Mouse (Mus musculus) layer of hippocampus, postnatal 14 days (tissue): ENCODE measurements at regions not wholly inside any gene's neighbourhood (a gene's known extent, or its start where the extent isn't known, plus 50 kb on each side); places are given as distances from the start of the nearest gene placed in this dataset.

Experiments
- DNase-seq, 2 experiments: peaks; one replicate each; pipeline ENCODE4 v3.0.0; 2021 to 2022; ENCODE audit warnings: low spot score in 2 of 2, mixed read lengths in 1 of 2

DNA sequence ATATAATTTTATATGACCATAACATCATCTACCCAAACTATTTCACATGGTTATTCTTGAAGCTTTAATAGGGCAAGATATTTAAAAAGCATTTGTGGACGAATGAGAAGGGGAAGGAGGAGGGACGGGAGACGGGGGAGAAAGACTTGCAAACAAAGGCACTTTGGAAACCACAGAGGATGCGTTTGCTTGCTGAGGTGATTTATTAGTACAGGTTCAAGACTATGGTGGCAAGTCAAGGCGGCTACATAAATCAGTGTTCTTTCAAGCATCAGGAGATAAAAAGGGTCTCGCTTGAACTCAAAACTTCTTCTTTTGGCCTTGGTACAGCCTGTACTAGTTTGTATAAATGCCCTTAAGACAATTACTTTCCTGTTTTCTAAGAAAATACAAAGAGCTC, 183.8 kb upstream of the Nr4a3 start:
- no peak for DNase-seq

DNA sequence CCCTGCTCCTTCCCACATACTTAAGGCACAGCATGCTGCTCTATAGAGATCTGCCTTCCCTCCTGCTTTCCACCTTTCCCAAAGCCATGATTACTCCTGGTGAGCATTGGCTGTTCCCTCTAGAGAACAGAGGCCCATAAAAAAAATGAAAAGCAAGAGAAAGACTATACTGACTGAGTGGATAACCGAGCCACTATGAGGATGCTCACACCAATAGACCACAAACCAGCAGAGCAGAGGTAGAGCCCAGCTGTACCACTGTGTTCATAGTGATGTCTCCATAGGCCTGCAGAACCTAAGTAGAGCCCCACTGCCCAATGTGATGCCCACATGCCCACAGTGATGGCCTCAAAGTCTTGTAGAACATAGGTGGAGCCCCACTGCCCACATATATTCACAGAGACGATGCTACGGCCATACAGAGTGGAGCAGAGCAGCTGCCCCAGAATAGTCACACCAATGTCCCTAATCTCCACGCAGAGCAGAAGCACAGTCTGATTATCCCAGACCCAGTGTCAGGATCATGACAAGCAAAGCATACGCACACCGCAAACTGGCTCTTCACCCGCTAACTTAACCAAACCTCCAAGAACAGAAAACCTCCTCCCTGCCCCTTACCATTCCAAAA, 174.8 kb upstream of the Nr4a3 start:
- no peak for DNase-seq

DNA sequence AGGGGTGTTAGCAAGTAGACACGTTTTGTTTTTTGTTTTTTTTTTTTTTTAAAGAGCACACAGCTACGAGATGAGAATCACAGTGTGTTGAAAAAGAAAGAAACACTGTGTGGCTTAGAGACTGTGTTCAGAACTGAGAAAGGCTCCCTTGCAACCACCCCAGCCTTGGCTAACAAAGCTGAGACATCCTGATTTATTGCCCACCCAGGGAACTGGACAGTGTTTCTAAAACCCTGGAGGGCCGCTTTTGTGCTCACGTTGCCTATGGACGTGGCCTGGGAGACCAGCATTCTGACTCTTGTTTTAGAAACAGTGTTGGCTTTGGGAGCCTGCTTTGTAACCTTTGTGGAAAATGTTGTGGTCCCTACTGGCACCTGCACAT, 174.3 kb upstream of the Nr4a3 start:
- no peak for DNase-seq

DNA sequence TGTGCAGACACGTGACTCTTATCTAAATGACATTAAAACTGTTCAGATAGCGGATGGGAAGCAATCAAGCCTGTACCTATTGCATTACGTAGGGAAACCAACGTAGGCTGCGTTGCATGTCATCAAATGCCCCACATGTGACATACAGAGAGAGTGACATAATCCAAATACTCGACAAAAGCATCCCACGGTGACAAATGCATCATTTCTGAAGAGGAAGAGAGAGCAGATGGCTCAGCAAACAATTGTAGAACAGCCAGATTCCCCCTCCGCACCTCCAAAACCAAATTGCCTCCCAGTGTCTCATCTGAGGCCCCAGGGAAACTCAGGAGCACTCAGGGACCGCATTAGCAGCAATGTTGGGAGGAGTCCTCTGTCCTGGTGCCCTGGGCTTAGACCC, 163.4 kb upstream of the Nr4a3 start:
- DNase-seq: peak; percentile 60 to 77

DNA sequence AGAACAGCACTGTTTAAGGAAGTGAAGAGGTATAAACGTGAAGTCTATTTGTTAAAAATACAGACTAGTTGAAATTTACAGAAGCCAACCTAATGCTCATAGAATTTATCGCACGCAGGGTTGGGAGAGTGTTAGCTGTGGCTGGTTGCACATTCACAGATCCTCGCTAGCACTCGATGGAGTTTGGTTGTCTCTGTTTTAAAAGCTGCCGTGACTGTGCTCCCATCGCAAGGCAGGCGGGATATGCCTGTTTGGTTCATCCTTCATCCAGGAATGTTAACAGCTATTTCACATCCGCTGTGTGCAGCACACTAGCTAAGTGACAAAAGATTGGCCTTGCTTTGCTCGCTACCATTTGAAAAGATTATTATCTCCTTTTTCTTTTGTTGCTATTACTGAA, 162.9 kb upstream of the Nr4a3 start:
- DNase-seq: peak; percentile 29 to 43

DNA sequence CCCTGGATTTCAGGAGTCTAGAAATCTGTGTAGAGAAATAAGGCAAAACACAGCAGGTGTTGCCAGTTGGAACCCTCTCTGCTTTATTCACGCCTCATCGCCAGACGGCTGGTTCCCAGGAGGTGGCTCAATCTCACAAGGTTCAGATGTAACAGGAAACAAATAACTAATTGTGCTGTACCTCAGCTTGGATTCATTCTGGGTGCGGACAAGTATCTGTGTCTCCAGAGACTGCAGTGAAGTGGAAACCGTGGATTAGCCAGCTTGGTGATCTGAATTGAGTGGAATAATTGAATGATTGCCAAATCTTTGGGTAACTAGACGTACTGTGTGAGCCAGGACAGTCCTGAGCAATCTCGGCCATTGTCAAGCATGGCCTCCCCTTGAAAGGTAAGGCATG, 145.4 kb upstream of the Nr4a3 start:
- DNase-seq: peak in 1 of 2 experiments; percentile 26

DNA sequence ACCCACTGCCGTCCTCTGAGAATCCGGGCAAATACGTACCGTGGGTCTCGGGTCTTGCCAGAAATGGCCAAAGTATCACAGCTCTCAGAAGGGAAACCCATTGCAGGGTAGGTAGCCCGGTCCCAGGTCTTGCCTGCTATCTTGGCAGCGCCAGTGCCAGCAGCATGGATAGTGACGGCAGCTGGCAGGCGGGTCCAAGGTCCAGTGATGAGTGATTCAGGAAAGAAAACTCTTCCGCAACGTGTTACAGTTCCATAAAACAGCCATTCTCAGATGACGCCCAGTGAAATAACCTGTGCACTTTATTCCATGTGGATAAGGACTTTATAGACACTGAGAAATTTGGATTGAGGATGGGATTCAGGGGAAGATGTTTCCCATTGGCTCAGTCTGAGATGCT, 142.2 kb upstream of the Nr4a3 start:
- DNase-seq: no peak

DNA sequence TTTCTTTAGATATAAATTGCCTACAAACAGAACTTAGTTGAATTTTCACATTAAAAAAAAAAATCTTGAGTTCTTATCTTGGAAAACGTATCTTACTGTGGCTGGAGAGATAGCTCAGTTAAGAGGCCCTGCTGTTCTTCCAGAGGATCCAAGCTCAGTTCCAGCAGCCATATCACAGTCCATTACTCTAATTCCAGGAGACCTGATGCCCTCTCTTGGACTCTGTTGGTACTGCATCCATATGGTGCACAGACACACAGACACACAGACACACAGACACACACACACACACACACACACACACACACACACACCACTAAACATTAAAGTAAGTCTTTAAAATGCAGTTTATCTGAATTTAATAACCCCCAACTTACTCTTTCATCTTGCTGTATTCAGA, 132.7 kb upstream of the Nr4a3 start:
- no peak for DNase-seq

DNA sequence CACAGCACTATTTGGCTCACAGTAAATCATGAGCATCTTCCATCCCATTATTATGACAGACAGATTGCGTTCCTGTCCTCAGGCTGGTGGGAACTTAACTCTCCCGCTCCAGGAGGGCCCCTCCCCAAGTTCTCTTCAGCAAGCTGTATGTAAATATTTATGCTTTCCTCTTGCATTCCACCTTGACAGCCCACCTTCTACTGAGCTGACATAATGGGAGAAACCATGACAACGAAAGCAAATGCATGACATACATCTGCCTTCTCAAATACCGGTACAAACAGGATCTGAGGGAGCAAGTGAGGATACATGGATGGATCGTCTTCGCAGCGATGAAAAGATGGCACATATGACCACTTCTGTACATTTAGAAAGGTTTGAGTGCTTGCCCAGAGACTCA, 125.4 kb upstream of the Nr4a3 start:
- no peak for DNase-seq

DNA sequence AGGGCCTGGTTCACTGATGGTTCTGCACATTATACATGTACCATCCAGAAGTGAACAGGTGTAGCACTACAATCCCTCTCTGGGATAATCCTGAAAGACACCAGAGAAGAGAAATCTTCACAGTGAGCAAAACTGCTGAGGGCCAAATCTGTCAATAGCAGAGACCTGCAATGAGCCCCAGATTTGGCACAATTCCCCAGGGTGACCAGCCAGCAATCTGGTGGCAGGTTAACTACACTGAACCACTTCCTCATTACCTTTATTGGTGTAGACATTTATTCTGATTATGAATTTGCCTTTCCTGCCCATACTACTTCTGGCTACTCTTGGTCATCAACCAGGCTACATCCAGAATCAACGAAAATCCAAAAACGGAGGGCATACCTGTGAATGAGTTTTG, 113.5 kb upstream of the Nr4a3 start:
- DNase-seq: no peak

DNA sequence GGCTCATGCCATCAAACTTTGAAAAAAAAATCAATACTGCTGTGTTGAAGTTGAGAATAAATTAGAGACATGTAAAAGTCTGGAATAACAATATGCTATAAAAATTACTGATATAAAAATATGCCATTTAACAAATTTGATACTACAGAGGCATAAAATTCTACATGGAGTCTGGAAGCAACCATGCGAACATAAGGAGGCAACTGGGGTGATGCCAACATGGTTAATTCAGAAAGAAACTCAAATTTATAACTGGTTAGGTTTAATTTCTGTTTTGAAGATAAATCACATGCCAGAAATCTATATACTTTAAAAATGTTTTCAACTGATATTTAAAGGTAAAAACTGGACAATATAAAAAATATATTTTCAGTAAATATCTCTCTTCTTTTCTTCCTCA, 111.4 kb upstream of the Nr4a3 start:
- peak in 1 of 2 experiments; percentile 70 for DNase-seq

DNA sequence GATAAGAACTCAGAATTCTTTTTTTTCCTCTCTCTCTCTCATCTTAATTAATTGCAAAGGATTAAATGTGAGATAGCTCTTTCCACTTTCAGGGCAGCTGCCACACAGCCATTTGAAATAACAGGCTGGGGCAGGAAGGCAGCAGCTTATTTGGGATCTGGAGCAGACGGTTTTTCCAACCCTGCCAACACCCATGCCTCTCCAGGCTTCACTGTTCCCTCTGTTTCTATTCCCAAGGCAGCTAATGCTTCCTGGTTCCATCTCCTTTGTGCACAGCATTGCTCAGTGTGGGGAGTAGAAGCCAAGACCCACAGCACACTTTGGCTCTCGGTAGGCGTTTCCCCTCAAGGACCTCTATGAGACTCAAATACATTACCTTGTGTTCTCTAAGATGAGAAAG, 109.4 kb upstream of the Nr4a3 start:
- DNase-seq: peak in 1 of 2 experiments; percentile 50

DNA sequence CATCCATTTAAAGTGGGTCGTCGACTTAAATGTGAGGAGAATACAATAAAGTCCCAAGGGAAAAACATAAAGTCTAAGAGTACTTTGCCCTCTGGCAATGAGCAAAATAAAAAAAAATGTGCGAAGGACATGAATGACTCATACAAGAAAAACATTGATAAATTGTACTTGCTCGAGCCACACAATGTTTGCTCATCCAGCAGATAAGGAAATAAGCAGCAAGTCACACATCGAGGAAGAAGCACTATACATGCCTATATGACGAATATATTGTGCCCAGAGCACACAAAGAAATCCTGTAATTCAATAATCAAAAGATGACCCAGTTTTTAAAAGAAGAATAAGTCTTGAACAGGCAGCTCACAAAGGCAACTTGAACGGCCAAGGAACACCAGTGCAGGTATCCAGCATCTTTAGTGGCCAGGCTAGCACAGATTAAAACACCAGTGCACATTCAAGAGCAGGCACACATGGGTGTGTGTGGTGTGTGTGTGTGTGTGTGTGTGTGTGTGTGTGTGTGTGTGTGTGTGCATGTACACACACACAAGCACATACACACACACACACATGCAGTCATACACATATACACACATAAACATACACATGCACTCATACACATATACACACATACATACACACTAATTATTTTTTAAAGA, 108.4 kb upstream of the Nr4a3 start:
- no peak for DNase-seq

DNA sequence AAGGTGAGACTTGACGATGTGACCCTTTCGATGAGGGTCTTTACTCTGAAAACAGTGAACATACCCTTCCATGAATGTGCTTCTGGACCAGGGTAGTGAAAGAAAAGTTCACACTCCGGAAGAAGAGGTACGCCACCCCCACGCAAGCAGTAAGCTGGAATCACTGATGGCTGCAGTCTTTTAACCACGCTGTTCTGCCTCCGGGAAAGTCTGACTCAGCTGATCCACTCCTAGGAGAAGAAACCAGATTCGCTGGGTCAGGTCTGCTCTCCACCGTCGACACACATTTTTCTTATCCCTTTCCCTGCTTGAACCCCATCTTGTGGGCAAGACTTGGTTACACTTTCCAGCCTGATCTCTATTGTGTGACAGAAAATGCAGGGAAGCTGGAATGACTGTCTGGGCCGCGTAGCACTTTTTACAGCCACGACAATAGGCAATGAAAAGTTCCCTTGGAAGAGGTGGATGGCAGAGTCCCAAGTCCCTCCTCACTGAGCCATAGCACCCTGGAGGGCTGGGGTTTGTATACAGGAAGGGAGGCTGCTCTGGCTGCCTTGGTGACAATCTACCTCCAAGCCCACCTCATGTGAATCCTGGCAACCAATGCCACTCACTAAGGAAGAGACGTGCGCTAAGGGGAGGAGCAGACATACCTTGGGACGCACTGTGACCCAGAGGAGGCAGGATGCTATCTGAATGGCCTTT, 96.9 kb upstream of the Nr4a3 start:
- DNase-seq: no peak

DNA sequence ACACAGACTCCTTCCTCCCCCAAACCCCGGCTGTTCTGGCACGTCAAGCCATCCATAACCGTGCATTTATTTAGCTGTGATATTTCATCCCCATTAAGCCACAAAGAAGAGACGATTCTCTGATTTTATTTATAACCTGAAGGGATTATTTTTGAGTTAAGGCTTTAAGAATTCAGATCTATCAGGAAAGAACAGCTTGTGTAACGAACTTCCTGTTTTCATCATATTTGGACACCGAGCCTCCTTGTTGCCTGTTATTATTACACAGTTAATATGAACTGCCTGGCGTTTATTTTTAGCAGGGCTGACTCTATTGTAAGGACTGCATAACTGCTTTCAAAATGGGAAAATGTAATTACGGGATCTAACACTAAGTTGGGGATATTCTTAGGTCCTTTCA, 96.2 kb upstream of the Nr4a3 start:
- DNase-seq: no peak

DNA sequence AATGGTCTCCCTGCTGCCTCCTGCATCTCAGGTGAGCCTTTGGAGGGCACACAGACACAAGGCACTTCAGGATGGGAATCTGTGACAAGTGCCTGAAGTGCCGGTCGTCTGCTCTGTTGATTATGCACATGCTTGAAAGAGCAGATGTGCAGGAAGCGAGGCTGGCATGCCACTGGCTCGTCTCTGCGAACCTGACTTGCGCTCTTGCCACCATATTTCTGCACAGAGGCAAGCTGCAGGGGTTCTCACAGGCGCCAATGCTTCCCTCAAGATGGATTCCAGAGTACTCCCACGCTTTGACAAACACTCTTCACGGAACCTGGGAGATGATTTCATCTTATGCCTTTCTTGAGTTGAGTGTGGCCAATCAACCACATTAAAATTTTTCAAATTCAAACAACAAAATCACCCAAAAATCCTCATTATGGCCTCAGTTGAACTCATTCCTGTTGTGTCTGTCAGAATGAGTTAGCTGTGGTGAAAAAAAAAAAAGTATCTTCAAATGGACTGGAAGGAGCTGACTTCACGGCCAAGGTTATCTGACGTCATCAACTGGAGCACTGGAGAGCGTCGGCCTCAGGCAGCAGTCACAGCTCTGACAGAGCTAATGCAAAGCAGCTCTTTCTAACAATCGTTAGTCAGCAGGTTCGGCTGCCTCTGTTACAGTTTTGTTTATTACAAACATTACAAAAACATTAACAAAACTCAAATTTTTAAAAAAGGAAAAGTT, 90.2 kb upstream of the Nr4a3 start:
- DNase-seq: no peak

DNA sequence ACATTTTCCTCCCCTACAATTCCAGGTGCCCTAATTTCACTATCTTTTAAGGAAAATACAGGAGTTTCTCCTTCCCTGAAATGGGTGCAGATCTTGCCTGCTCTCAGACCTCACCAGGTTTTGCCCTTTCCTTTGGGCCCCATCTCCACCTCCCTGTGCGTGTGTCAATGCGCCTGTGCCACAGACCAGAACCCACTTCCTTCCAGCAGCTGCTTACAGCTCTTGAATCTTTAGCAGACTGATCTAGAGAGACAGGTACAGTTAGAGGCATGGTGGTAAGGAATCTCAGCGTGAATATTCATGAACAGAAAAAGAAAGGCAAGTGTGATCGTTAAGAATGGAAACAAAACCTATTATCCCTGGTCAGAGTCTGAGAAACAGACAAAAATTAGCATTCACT, 80.3 kb upstream of the Nr4a3 start:
- DNase-seq: no peak

DNA sequence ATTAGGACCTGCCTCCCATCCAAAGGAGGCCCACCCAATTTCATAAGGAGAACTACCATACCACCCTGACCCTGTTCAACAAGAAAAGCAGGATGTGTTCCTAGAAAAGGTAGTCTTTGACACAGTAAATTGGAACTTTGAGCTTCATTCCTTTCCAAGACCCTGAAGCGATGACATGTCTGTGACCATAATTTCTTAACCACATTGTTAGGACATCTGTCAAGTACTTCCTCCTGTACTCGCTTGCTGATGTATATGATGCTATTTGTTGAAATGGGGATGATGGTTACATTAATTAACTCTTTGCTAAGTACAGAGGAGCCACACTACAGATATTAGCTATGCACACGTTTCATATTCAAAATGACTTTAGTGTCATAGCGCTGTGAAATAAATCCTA, 73.1 kb upstream of the Nr4a3 start:
- no peak for DNase-seq

DNA sequence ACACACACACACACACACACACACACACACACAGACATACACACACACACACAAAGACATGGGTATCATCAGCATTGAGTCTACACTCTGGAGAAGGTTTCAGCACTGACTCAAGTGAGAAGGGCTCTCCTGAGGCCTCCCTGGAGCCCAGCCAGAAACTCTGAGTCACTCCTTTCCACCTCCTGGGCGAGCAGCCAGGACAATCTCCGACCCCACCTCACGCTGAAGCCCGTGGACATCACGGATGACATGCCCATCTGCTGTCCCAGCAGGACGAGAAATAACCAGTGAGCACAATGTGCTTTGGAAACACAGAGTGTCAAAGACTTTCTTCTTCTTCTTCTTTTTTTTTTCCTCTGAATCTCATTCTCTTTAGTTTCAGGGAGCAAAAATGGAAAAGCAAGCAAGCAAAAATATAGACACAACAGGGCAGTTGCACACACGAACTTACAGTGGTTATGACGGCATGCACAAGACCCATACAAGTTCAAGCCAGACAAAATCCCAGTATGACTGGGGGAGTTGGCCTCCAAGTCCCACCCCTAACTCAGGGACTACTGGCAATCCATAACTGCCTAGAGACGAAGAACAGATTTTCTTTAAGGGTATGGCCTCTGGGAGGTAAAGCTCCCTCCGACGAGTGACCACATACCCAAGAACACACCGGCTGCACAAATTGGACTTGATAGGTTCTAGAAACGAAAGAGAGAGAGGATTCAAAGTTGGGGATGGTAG, 65.2 kb upstream of the Nr4a3 start:
- no peak for DNase-seq
